Mouse (Mus musculus) heart, embryonic 14.5 days (tissue): ENCODE measurements around the gene Sox5. TPM values are rescaled to one million over a fixed set of nuclear protein-coding genes. Genes with fewer than 3 reads are reported as not detected.

Source experiments
- ATAC-seq: fragments of 200-750 bp; cut with Nextera tagmentation; 2 replicates; pipeline ENCODE4 v1.8.0; 2017; ENCODE audit warnings: low read depth, moderate TSS enrichment; ENCODE audit not compliant: insufficient number of reproducible peaks, insufficient read depth, low FRiP score
- H3K27ac ChIP-seq, 2 experiments: fragments of 200-500 bp in 1 of 2; fragments of 300-500 bp in 1 of 2; sonication (generic) in 1 of 2; replicated peaks in 1 of 2; 2 replicates each; pipeline ENCODE4 v1.5.1; 2012 to 2014; ENCODE audit warnings: low read depth in 2 of 2, low read length in 2 of 2, control low read depth in 1 of 2, mild to moderate bottlenecking in 1 of 2, mixed read lengths in 1 of 2; ENCODE audit not compliant: control insufficient read depth in 1 of 2, insufficient read depth in 1 of 2
- H3K27me3 ChIP-seq: fragments of 300-500 bp; sonication (generic); 2 replicates; pipeline ENCODE4 v1.6.1; 2014; ENCODE audit warnings: mild to moderate bottlenecking, low read length, control low read depth; ENCODE audit not compliant: control insufficient read depth, insufficient read depth
- H3K36me3 ChIP-seq: fragments of 300-500 bp; sonication (generic); 2 replicates; pipeline ENCODE4 v1.6.1; 2014; ENCODE audit warnings: mild to moderate bottlenecking, control low read depth, low read length, mixed read lengths; ENCODE audit not compliant: control insufficient read depth, insufficient read depth
- H3K4me1 ChIP-seq, 2 experiments: fragments of 200-500 bp in 1 of 2; fragments of 300-500 bp in 1 of 2; sonication (generic) in 1 of 2; 2 replicates each; pipeline ENCODE4 v1.6.1; 2012 to 2014; ENCODE audit warnings: low read length in 2 of 2, control low read depth in 1 of 2, mixed read lengths in 1 of 2; ENCODE audit not compliant: control insufficient read depth in 2 of 2, insufficient read depth in 2 of 2
- H3K4me2 ChIP-seq: fragments of 300-500 bp; sonication (generic); 2 replicates; pipeline ENCODE4 v1.6.1; 2014; ENCODE audit warnings: mild to moderate bottlenecking, low read length
- H3K4me3 ChIP-seq, 2 experiments: fragments of 200-500 bp in 1 of 2; fragments of 300-500 bp in 1 of 2; sonication (generic) in 1 of 2; 2 replicates each; pipeline ENCODE4 v1.5.1; 2012 to 2014; ENCODE audit warnings: low read length in 2 of 2, mild to moderate bottlenecking in 2 of 2, control low read depth in 1 of 2, low read depth in 1 of 2, moderate library complexity in 1 of 2; ENCODE audit not compliant: control insufficient read depth in 1 of 2, insufficient read depth in 1 of 2
- H3K9ac ChIP-seq: fragments of 300-500 bp; sonication (generic); 2 replicates; pipeline ENCODE4 v1.6.1; 2014; ENCODE audit warnings: mild to moderate bottlenecking, low read length
- H3K9me3 ChIP-seq: fragments of 300-500 bp; sonication (generic); 2 replicates; pipeline ENCODE4 v1.6.1; 2016; ENCODE audit warnings: low read length, control low read depth; ENCODE audit not compliant: control insufficient read depth
- WGBS: fragments of 180-500 bp; shearing (Covaris S2); extraction: QIAGEN DNeasy Blood & Tissue Kit; methylation state at CpG from one replicate; pipeline ENCODE4 v1.1.7; 2014; 5-methylcytosine and 5-hydroxymethylcytosine counted together
- polyA plus RNA-seq: library from polyadenylated mRNA; unstranded; fragments of >200 nt; fragmentation: Nextera tagmentation; extraction: Ambion mirVana; gene quantifications from 2 replicates; pipeline ENCODE4 v1.2.1, GENCODE M21; 2014

The Sox5 gene
- polyA plus RNA-seq, 1 experiment from 2014 or later, result 10.6 TPM

DNA sequence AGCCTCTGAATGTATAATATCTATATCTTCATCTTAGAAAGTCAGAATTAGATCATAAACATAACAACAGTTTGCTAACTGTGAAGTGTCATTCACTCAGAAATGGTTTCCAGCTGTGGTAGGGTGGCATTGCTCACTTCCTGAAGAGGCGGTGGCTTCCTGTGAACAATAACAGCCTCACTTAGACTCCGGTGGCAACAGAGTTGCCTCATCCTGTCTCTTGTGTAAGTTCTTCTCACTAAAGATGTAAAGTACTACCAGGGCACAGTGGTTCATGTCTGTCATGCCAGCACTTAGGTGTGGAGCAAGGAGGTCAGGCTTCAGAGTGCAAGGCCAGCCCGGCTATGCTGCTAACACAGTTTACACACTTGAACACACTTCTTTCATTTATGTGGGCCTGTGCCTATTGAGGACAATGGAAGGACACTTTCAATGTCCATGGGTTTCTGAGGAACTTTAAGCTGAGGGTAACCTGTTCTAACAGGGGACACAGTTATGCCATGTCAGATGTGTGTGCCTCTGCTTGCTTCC is 913.6 kb downstream of the Sox5 start:
- WGBS, result 73% methylated on average over 3 of the region's 3 CpGs
- no peak overlapping the region for H3K4me2 ChIP-seq
- no peak overlapping the region for H3K27ac ChIP-seq
- ATAC-seq, result no peak
- H3K4me1 ChIP-seq, result peaks cover 5 to 24% of the 10 kb centered on the region in 2 experiments
- no peaks in the 10 kb centered on the region for H3K9me3 ChIP-seq
- H3K27me3 ChIP-seq, result 0 out of 2 replicates have a peak, but pooled peaks cover 4% of the 10 kb centered on the region
- H3K4me3 ChIP-seq, result no peak overlapping the region
- H3K9ac ChIP-seq, result no peak overlapping the region
- no peaks in the 10 kb centered on the region for H3K36me3 ChIP-seq

DNA sequence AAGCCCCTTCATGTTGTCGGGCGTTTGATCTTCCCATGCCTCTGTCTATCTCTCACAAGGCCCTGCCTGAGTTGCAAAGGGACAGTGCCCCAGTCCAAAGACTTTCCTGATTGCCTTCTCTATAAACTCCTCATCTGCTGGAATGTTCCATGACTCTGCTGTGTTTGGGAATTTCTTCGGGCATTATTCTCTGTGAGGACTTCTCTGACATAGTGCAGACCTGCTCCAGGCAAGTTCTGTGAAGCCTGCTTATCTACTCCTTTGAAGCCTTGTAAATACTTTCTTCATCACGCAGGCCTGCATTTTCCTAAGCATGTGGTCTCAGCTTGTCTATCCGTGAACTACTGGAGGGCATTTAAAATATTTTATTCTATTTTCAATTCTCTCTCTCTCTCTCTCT is 914.7 kb downstream of the Sox5 start:
- Histone ChIP-seq H3K4me1 (peaks cover 5 to 25% of the 10 kb centered on the region in 2 experiments), H3K9ac (no peak overlapping the region), H3K27me3 (0 out of 2 replicates have a peak, but pooled peaks cover 7% of the 10 kb centered on the region), H3K36me3 (no peaks in the 10 kb centered on the region), H3K4me3 (no peak overlapping the region), H3K9me3 (no peaks in the 10 kb centered on the region), H3K4me2 (peak overlapping the region; percentile 35), H3K27ac (peak overlapping the region; percentile 47 to 57; a peak in 2 of 4 replicates)
- WGBS, result 9% methylated on average over 5 of the region's 5 CpGs
- ATAC-seq, result no peak

- Histone ChIP-seq H3K4me2 (peak overlapping the region; percentile 35), H3K36me3 (no peaks in the 10 kb centered on the region), H3K9me3 (no peaks in the 10 kb centered on the region), H3K9ac (no peak overlapping the region), H3K27ac (peak overlapping the region; percentile 47 to 57; a peak in 2 of 4 replicates), H3K27me3 (peaks cover 6% of the 10 kb centered on the region; the same call in 1 of the 2 replicates), H3K4me1 (peaks cover 5 to 25% of the 10 kb centered on the region in 2 experiments), H3K4me3 (no peak overlapping the region)
- no peak for ATAC-seq
- 19% methylated on average over 9 of the region's 9 CpGs for WGBS
Measured at GRCm38 (mm10) chr6:143866566-143866965, 915.2 kb downstream of the Sox5 start.

DNA sequence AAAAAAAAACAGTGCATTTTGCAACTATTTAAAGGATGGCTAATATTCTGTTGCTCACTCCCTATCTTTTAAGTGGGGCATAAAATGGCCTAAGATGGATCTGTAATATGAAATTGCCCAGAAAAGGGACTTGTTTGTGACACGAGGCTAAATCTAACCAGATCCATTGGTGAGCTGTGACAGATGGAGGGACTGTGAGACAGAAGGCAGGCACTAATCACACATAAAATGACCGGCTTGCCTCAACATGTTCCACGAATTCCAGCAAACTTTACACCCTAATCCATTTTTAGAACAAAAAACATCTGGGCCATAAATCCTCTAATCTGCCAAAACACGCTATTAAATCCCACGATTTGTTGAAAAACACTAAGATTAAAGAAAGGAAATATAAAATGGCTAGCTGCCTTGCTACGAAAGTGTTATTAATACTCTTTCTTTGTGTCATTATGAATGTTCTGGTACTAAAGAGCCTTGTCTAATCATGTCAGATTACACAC is 919.1 kb downstream of the Sox5 start:
- 58% methylated on average over 6 of the region's 6 CpGs for WGBS
- Histone ChIP-seq H3K9ac (no peak overlapping the region), H3K4me2 (no peak overlapping the region), H3K27ac (no peak overlapping the region), H3K36me3 (no peaks in the 10 kb centered on the region), H3K4me3 (no peak overlapping the region), H3K9me3 (no peaks in the 10 kb centered on the region), H3K27me3 (peaks cover 33% of the 10 kb centered on the region), H3K4me1 (peaks cover 5 to 18% of the 10 kb centered on the region in 2 experiments)
- no peak for ATAC-seq

DNA sequence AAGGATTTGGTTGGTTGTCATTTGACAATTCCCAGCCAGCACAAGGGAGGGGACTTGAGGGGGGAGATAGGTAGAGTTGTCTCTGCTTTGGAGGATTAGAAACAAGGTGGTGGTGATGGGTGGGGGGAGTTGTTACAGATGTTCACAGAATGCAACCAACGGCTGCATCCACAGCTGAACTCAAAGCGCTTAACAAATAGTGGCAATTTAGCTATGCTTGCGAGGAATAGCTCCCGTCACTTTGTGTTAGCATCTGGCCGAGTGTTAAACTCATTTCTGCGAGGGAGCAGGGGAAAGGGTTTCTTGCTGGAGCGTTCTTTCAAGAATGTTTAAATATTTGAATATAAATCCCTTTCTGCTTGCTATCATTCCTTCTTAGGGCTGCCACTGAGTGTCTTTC is 921.7 kb downstream of the Sox5 start:
- 87% methylated on average over 7 of the region's 7 CpGs for WGBS
- H3K36me3 ChIP-seq, result no peaks in the 10 kb centered on the region
- peaks cover 49% of the 10 kb centered on the region for H3K27me3 ChIP-seq
- H3K9me3 ChIP-seq, result no peaks in the 10 kb centered on the region
- no peak overlapping the region for H3K27ac ChIP-seq
- no peak for ATAC-seq
- H3K9ac ChIP-seq, result no peak overlapping the region
- no peak overlapping the region for H3K4me3 ChIP-seq
- no peak overlapping the region for H3K4me2 ChIP-seq
- peaks cover 2 to 8% of the 10 kb centered on the region in 2 experiments; a peak in 1 of 4 replicates for H3K4me1 ChIP-seq

DNA sequence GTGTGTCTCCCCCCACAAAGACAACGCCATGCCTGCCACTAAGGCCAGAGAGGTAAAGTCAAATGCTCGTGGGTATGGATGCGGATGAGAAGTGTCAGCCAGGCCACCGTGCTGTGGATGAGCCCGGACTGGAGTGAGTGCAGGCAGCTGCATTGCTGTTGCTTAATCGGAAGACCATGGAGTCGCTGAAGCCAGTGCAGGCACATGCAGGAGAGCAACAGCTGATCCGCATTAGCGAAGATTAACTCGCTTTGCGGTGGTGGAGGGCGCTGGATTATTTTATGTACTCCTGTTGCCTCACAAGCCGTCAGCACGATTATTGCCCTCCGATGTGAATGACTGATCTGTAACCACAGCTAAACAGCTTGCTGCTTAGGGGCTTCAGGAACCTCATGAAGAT is 922.2 kb downstream of the Sox5 start:
- no peaks in the 10 kb centered on the region for H3K9me3 ChIP-seq
- H3K4me2 ChIP-seq, result no peak overlapping the region
- 85% methylated on average over 15 of the region's 15 CpGs for WGBS
- H3K27ac ChIP-seq, result no peak overlapping the region
- no peak overlapping the region for H3K9ac ChIP-seq
- ATAC-seq, result no peak
- H3K27me3 ChIP-seq, result peaks cover 53% of the 10 kb centered on the region
- no peak overlapping the region for H3K4me3 ChIP-seq
- H3K36me3 ChIP-seq, result no peaks in the 10 kb centered on the region
- peaks cover under 1 to 5% of the 10 kb centered on the region in 2 experiments; a peak in 1 of 4 replicates for H3K4me1 ChIP-seq

DNA sequence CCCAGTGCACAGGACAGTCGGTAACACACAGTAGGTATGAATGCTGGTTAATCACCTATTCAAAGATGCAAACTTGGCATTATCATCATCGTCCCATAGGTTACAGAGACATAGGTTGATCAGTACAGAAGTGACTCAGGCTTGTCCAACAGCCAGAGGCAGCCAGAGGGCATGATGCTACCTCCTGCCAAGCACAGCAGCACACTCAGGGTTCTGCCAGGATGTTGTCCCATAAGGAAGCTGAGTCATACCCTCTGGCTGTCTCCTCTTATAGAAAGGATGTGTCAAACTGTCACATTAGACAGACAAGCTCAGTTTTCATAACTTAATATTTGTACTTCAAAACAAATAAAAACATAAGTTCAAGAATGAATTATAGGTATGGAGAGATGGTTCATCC is 923.2 kb downstream of the Sox5 start:
- WGBS, result 90% methylated on average over 2 of the region's 2 CpGs
- H3K27me3 ChIP-seq, result peaks cover 53% of the 10 kb centered on the region
- H3K4me1 ChIP-seq, result 0 out of 4 replicates have a peak, but pooled peaks cover 0 to 4% of the 10 kb centered on the region in 2 experiments
- no peaks in the 10 kb centered on the region for H3K9me3 ChIP-seq
- no peaks in the 10 kb centered on the region for H3K36me3 ChIP-seq
- H3K4me2 ChIP-seq, result no peak overlapping the region
- H3K27ac ChIP-seq, result no peak overlapping the region
- H3K4me3 ChIP-seq, result no peak overlapping the region
- H3K9ac ChIP-seq, result no peak overlapping the region
- ATAC-seq, result no peak

GRCm38 (mm10) chr6:143857376-143857775 is 924.4 kb downstream of the Sox5 start:
- no peaks in the 10 kb centered on the region for H3K9me3 ChIP-seq

More at GRCm38 (mm10) chr6:143857376-143857775, 924.4 kb downstream of the Sox5 start:
- Histone ChIP-seq H3K27me3 (peaks cover 49% of the 10 kb centered on the region), H3K4me2 (no peak overlapping the region), H3K27ac (no peak overlapping the region), H3K9ac (no peak overlapping the region), H3K4me1 (no peaks in the 10 kb centered on the region), H3K4me3 (no peak overlapping the region), H3K36me3 (no peaks in the 10 kb centered on the region)
- WGBS, result 81% methylated on average over 7 of the region's 7 CpGs
- no peak for ATAC-seq
